Mouse (Mus musculus): ENCODE data around the gene Fam20b. TPM values are rescaled to one million over a fixed set of nuclear protein-coding genes. Genes with fewer than 3 reads are reported as not detected.

The Fam20b gene
- polyA plus RNA-seq, 1 experiment from 2014 or later, result 28.1 TPM

GRCm38 (mm10) chr1:156654735-156655530 is 64.0 kb downstream of the Fam20b start:
- no peaks in the 10 kb centered on the region; a peak in 2 of 4 replicates for H3K4me1 ChIP-seq (ENCODE audit: control insufficient read depth in 2 of 2, insufficient read depth in 2 of 2, low read length in 2 of 2)
- H3K36me3 ChIP-seq (ENCODE audit: control insufficient read depth, insufficient read depth, low read length), result peaks cover 30% of the 10 kb centered on the region
- H3K27me3 ChIP-seq (ENCODE audit: control insufficient read depth, insufficient read depth, low read length), result no peaks in the 10 kb centered on the region
- 73% methylated on average over 13 of the region's 13 CpGs for WGBS
- H3K27ac ChIP-seq (replicated peaks in 1 of 2; ENCODE audit: control insufficient read depth in 1 of 2, insufficient read depth in 1 of 2, low read depth in 2 of 2, low read length in 2 of 2), result no peak overlapping the region; a peak in 1 of 4 replicates
- H3K9me3 ChIP-seq (ENCODE audit: control insufficient read depth, low read length), result no peaks in the 10 kb centered on the region
- H3K9ac ChIP-seq (ENCODE audit: low read length), result no peak overlapping the region
- H3K4me3 ChIP-seq (ENCODE audit: control insufficient read depth in 1 of 2, insufficient read depth in 1 of 2, low read depth in 1 of 2, low read length in 2 of 2), result no peak overlapping the region
- no peak overlapping the region for H3K4me2 ChIP-seq (ENCODE audit: low read length)
- no peak for ATAC-seq (ENCODE audit: insufficient number of reproducible peaks, insufficient read depth, low FRiP score, low read depth)

GRCm38 (mm10) chr1:156652189-156652822 is 66.6 kb downstream of the Fam20b start:
- 66% methylated on average over 6 of the region's 6 CpGs for WGBS
- H3K9ac ChIP-seq (ENCODE audit: low read length), result no peak overlapping the region
- no peak overlapping the region for H3K4me3 ChIP-seq (ENCODE audit: control insufficient read depth in 1 of 2, insufficient read depth in 1 of 2, low read depth in 1 of 2, low read length in 2 of 2)
- H3K9me3 ChIP-seq (ENCODE audit: control insufficient read depth, low read length), result no peaks in the 10 kb centered on the region
- H3K36me3 ChIP-seq (ENCODE audit: control insufficient read depth, insufficient read depth, low read length), result peaks cover 36% of the 10 kb centered on the region
- H3K27ac ChIP-seq (replicated peaks in 1 of 2; ENCODE audit: control insufficient read depth in 1 of 2, insufficient read depth in 1 of 2, low read depth in 2 of 2, low read length in 2 of 2), result no peak overlapping the region
- no peak for ATAC-seq (ENCODE audit: insufficient number of reproducible peaks, insufficient read depth, low FRiP score, low read depth)
- H3K27me3 ChIP-seq (ENCODE audit: control insufficient read depth, insufficient read depth, low read length), result no peaks in the 10 kb centered on the region
- peaks cover 3 to 4% of the 10 kb centered on the region in 2 experiments; a peak in 3 of 4 replicates for H3K4me1 ChIP-seq (ENCODE audit: control insufficient read depth in 2 of 2, insufficient read depth in 2 of 2, low read length in 2 of 2)
- no peak overlapping the region for H3K4me2 ChIP-seq (ENCODE audit: low read length)

- peaks cover 33% of the 10 kb centered on the region for H3K36me3 ChIP-seq (ENCODE audit: control insufficient read depth, insufficient read depth, low read length)
- no peak overlapping the region for H3K27ac ChIP-seq (replicated peaks in 1 of 2; ENCODE audit: control insufficient read depth in 1 of 2, insufficient read depth in 1 of 2, low read depth in 2 of 2, low read length in 2 of 2)
- no peaks in the 10 kb centered on the region for H3K9me3 ChIP-seq (ENCODE audit: control insufficient read depth, low read length)
- H3K4me1 ChIP-seq (ENCODE audit: control insufficient read depth in 2 of 2, insufficient read depth in 2 of 2, low read length in 2 of 2), result peaks cover 3 to 4% of the 10 kb centered on the region in 2 experiments; a peak in 3 of 4 replicates
- no peak overlapping the region for H3K4me3 ChIP-seq (ENCODE audit: control insufficient read depth in 1 of 2, insufficient read depth in 1 of 2, low read depth in 1 of 2, low read length in 2 of 2)
- no peak overlapping the region for H3K9ac ChIP-seq (ENCODE audit: low read length)
- no peak overlapping the region for H3K4me2 ChIP-seq (ENCODE audit: low read length)
- no peak for ATAC-seq (ENCODE audit: insufficient number of reproducible peaks, insufficient read depth, low FRiP score, low read depth)
- WGBS, result 65% methylated on average over 9 of the region's 9 CpGs
- no peaks in the 10 kb centered on the region for H3K27me3 ChIP-seq (ENCODE audit: control insufficient read depth, insufficient read depth, low read length)
Measured at GRCm38 (mm10) chr1:156650631-156651030, 68.3 kb downstream of the Fam20b start.

- peaks cover 3 to 4% of the 10 kb centered on the region in 2 experiments; a peak in 2 of 4 replicates for H3K4me1 ChIP-seq (ENCODE audit: control insufficient read depth in 2 of 2, insufficient read depth in 2 of 2, low read length in 2 of 2)
- H3K4me2 ChIP-seq (ENCODE audit: low read length), result no peak overlapping the region
- no peak overlapping the region for H3K27ac ChIP-seq (replicated peaks in 1 of 2; ENCODE audit: control insufficient read depth in 1 of 2, insufficient read depth in 1 of 2, low read depth in 2 of 2, low read length in 2 of 2)
- ATAC-seq (ENCODE audit: insufficient number of reproducible peaks, insufficient read depth, low FRiP score, low read depth), result no peak
- H3K9ac ChIP-seq (ENCODE audit: low read length), result no peak overlapping the region
- WGBS, result 10% methylated on average over 2 of the region's 2 CpGs
- peaks cover 28% of the 10 kb centered on the region for H3K36me3 ChIP-seq (ENCODE audit: control insufficient read depth, insufficient read depth, low read length)
- H3K4me3 ChIP-seq (ENCODE audit: control insufficient read depth in 1 of 2, insufficient read depth in 1 of 2, low read depth in 1 of 2, low read length in 2 of 2), result no peak overlapping the region
- no peaks in the 10 kb centered on the region for H3K27me3 ChIP-seq (ENCODE audit: control insufficient read depth, insufficient read depth, low read length)
- no peaks in the 10 kb centered on the region for H3K9me3 ChIP-seq (ENCODE audit: control insufficient read depth, low read length)
Measured at GRCm38 (mm10) chr1:156648705-156649104, 70.2 kb downstream of the Fam20b start.

- no peak overlapping the region for H3K4me3 ChIP-seq (ENCODE audit: control insufficient read depth in 1 of 2, insufficient read depth in 1 of 2, low read depth in 1 of 2, low read length in 2 of 2)
- peaks cover 49% of the 10 kb centered on the region for H3K36me3 ChIP-seq (ENCODE audit: control insufficient read depth, insufficient read depth, low read length)
- H3K27me3 ChIP-seq (ENCODE audit: control insufficient read depth, insufficient read depth, low read length), result no peaks in the 10 kb centered on the region
- no peak overlapping the region for H3K9ac ChIP-seq (ENCODE audit: low read length)
- 75% methylated on average over 4 of the region's 4 CpGs for WGBS
- peaks cover 3 to 4% of the 10 kb centered on the region in 2 experiments; a peak in 1 of 4 replicates for H3K4me1 ChIP-seq (ENCODE audit: control insufficient read depth in 2 of 2, insufficient read depth in 2 of 2, low read length in 2 of 2)
- no peak for ATAC-seq (ENCODE audit: insufficient number of reproducible peaks, insufficient read depth, low FRiP score, low read depth)
- H3K27ac ChIP-seq (replicated peaks in 1 of 2; ENCODE audit: control insufficient read depth in 1 of 2, insufficient read depth in 1 of 2, low read depth in 2 of 2, low read length in 2 of 2), result no peak overlapping the region
- H3K9me3 ChIP-seq (ENCODE audit: control insufficient read depth, low read length), result no peaks in the 10 kb centered on the region
- no peak overlapping the region for H3K4me2 ChIP-seq (ENCODE audit: low read length)
Measured at GRCm38 (mm10) chr1:156645971-156646370, 72.9 kb downstream of the Fam20b start.

GRCm38 (mm10) chr1:156644780-156645523 is 73.9 kb downstream of the Fam20b start:
- Histone ChIP-seq H3K27me3 (ENCODE audit: control insufficient read depth, insufficient read depth, low read length) (no peaks in the 10 kb centered on the region), H3K4me2 (ENCODE audit: low read length) (no peak overlapping the region), H3K4me3 (ENCODE audit: control insufficient read depth in 1 of 2, insufficient read depth in 1 of 2, low read depth in 1 of 2, low read length in 2 of 2) (no peak overlapping the region), H3K4me1 (ENCODE audit: control insufficient read depth in 2 of 2, insufficient read depth in 2 of 2, low read length in 2 of 2) (peaks cover 3 to 4% of the 10 kb centered on the region in 2 experiments; a peak in 1 of 4 replicates), H3K9me3 (ENCODE audit: control insufficient read depth, low read length) (no peaks in the 10 kb centered on the region), H3K27ac (replicated peaks in 1 of 2; ENCODE audit: control insufficient read depth in 1 of 2, insufficient read depth in 1 of 2, low read depth in 2 of 2, low read length in 2 of 2) (no peak overlapping the region), H3K36me3 (ENCODE audit: control insufficient read depth, insufficient read depth, low read length) (peaks cover 52% of the 10 kb centered on the region), H3K9ac (ENCODE audit: low read length) (no peak overlapping the region)
- no peak for ATAC-seq (ENCODE audit: insufficient number of reproducible peaks, insufficient read depth, low FRiP score, low read depth)
- WGBS, result 86% methylated on average over 13 of the region's 13 CpGs

- H3K36me3 ChIP-seq (ENCODE audit: control insufficient read depth, insufficient read depth, low read length), result peaks cover 56% of the 10 kb centered on the region
- no peak overlapping the region for H3K4me2 ChIP-seq (ENCODE audit: low read length)
- no peak overlapping the region for H3K4me3 ChIP-seq (ENCODE audit: control insufficient read depth in 1 of 2, insufficient read depth in 1 of 2, low read depth in 1 of 2, low read length in 2 of 2)
- WGBS, result 90% methylated on average over 10 of the region's 10 CpGs
- H3K27me3 ChIP-seq (ENCODE audit: control insufficient read depth, insufficient read depth, low read length), result no peaks in the 10 kb centered on the region
- no peak overlapping the region for H3K9ac ChIP-seq (ENCODE audit: low read length)
- H3K27ac ChIP-seq (replicated peaks in 1 of 2; ENCODE audit: control insufficient read depth in 1 of 2, insufficient read depth in 1 of 2, low read depth in 2 of 2, low read length in 2 of 2), result no peak overlapping the region
- no peak for ATAC-seq (ENCODE audit: insufficient number of reproducible peaks, insufficient read depth, low FRiP score, low read depth)
- peaks cover 3 to 4% of the 10 kb centered on the region in 2 experiments; a peak in 1 of 4 replicates for H3K4me1 ChIP-seq (ENCODE audit: control insufficient read depth in 2 of 2, insufficient read depth in 2 of 2, low read length in 2 of 2)
- H3K9me3 ChIP-seq (ENCODE audit: control insufficient read depth, low read length), result no peaks in the 10 kb centered on the region
Measured at GRCm38 (mm10) chr1:156644061-156644460, 74.8 kb downstream of the Fam20b start.
